Mouse (Mus musculus) natural killer cell, adult 2 months (primary cell): Measurements from ENCODE around the gene Vmn2r78.
"Not testable (repeated sequence)": the region's sequence is repeated elsewhere in the genome, so short reads cannot be mapped to it uniquely, and the experiment has no call there.

Experiments
- DNase-seq, 2 experiments: peaks; one replicate each; pipeline ENCODE4 v3.0.0; 2022; ENCODE audit warnings: low spot score in 2 of 2

Gene Vmn2r78

GRCm38 (mm10) chr7:86914794-86915193, at the start of gene Vmn2r78:
Gene Vmn2r78 (plus strand): TSS chr7:86915094.
- not testable (repeated sequence) for DNase-seq

DNA sequence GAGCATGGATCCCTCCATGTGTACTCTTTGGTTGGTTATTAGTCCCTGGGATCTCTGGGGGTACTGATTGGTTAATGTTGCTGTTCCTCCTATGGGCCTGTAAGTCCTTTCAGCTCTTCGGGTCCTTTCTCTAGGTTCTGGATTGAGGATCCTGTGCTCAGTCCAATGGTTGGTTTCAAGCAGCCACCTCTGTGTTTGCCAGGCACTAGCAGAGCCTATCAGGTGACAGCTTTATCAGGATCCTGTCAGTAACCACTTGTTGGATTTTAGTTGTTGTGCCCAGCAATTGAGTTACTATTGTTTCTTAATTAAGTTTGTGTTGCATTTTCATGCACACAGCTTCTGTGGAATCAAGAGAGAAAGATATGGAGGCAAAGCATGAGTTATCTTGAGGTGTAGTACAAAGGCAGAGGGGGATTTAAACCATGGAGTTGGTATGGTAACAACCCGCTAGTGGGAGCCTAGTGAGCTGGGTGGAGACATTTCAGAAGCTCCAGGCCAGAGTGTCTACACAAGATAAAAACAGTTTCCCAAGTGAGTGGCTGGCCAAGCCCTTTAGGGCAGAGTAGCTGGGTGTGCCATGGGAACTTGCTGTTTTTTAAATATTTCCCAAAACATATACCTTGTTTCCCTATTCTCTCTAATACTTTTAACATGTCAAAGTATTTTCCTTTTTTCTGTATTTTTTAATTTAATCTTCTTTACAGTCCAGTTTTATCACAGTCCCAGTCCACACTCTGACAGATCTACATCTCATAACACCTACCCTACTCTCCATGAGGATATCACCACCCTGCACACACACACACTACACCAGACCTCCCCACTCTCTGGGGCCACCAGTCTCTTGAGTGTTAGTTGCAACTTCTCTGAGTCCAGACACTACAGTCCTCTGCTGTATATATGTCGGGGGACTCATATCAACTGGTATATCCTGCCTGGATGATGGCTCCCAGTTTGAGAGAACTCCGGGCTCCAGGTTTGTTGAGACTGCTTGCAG, 25.1 kb upstream of the Vmn2r78 start:
- no peak for DNase-seq

DNA sequence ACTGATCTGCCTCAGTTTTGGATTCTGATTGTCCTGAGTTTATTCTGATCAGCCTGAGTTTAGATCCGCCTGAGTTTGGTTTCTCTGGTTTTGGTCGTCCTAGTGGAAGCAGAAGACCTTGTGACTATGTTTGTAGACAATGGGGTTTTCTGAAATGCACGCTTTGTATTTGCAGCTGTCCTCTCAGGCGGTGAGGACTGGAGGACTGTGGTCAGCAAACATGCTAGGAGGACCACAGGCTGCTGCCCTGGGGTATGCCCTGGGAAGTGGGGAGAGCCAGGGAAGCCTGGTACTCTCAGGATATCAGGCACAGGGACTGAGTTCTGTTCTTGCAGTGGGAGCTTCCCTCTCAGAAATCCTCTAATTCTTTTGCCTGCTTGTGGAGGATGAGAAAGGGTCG, 22.4 kb downstream of the Vmn2r78 start:
- DNase-seq: no peak

GRCm38 (mm10) chr7:86994700-86995099, 79.8 kb downstream of the Vmn2r78 start:
- DNase-seq: no peak

DNA sequence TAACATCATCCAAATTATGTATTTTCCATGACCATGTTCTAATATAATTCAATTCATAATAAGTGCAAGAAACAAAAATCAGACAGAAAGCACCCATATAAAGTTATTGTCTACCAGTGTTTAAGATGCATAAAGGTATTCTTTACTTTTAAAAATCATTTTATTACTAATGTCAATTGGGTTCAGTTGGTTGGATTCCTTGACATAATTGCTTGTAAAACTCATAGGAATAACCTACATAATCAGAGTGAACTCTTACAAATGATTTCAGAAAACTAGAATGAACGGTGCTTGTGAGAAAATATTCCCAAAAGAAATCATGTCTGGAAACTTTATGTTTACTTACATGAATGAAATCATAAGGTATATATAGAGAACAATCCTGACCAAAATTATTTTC, 80.9 kb downstream of the Vmn2r78 start, which contains the start of gene Vmn2r79:
TSS of gene Vmn2r79 (plus strand) at position 301 of the 400 bp plus-strand sequence.
- not testable (repeated sequence) for DNase-seq
